Mouse (Mus musculus): Measurements from ENCODE around the gene Glt1d1.

GRCm38 (mm10) chr5:127758576-127758975 lies 126.5 kb downstream of the Glt1d1 start:
- TF ChIP-seq CTCF (conservative IDR thresholded peaks at IDR 0.05; ENCODE audit: insufficient read depth, insufficient read length, low read depth, low read length) (no peak), POLR2A (IDR thresholded peaks at IDR 0.05; ENCODE audit: low read depth, low read length) (no peak)

Data from kidney, adult 2 months (tissue).